Comparison of ENCODE assay signal across 8 mouse cellular contexts in genomic region chr11:101278223-101279192, GRCm38 (mm10). TPM values are rescaled to one million over a fixed set of nuclear protein-coding genes. Genes with fewer than 3 reads are reported as not detected.
A peak's percentile ranks its signal among the peaks of the same experiment; 100 is the strongest.
DNase-seq lines count a peak whose midpoint lies in the region; ATAC-seq lines count a peak whose summit lies in the region.

Cntd1 (plus strand) TSS chr11:101279012.
Coa3 (minus strand) TSS chr11:101279114.

- H3K4me1 ChIP-seq in forebrain, embryonic 16.5 days (replicated peaks; ENCODE audit: control insufficient read depth, insufficient read depth, low read length), result peaks cover 24% of the 10 kb centered on the region
- H3K4me1 ChIP-seq in neural tube, embryonic 15.5 days, result peaks cover 29% of the 10 kb centered on the region

- H3K9ac ChIP-seq in forebrain, embryonic 16.5 days (replicated peaks; ENCODE audit: low read depth, low read length), result peak within 1 kb of the TSS; percentile 81
- H3K9ac ChIP-seq in neural tube, embryonic 15.5 days (replicated peaks), result peak within 1 kb of the TSS; percentile 78

- H3K27ac ChIP-seq in forebrain, embryonic 16.5 days (ENCODE audit: low read length), result no peak within 1 kb of the TSS
- H3K27ac ChIP-seq in neural tube, embryonic 15.5 days (replicated peaks), result peak within 1 kb of the TSS; percentile 82

- no peaks in the 10 kb centered on the region for H3K9me3 ChIP-seq in forebrain, embryonic 16.5 days (ENCODE audit: control insufficient read depth, low read length)
- no peaks in the 10 kb centered on the region for H3K9me3 ChIP-seq in neural tube, embryonic 15.5 days (replicated peaks)

- H3K27me3 ChIP-seq in forebrain, embryonic 16.5 days (replicated peaks; ENCODE audit: control insufficient read depth, insufficient read depth, low read length), result no peaks in the 10 kb centered on the region
- H3K27me3 ChIP-seq in neural tube, embryonic 15.5 days (replicated peaks), result no peaks in the 10 kb centered on the region; the same call in 1 of the 2 replicates

- DNase-seq in MEL-GATA-1-ER (ENCODE audit: extremely low read depth, low read depth), result peak; percentile 93
- peak; percentile 81 to 94 for DNase-seq in cerebellum, adult 18-20 months
- DNase-seq in heart, postnatal 36 days, result peak; percentile 79 to 84
- DNase-seq in layer of hippocampus, adult 18-20 months (ENCODE audit: low spot score in 2 of 2), result peak; percentile 84 to 91
- peak; percentile 89 to 93 for DNase-seq in lung, adult 18-20 months
- DNase-seq in testis, postnatal 10 days (ENCODE audit: low spot score), result peak; percentile 82

- H3K4me3 ChIP-seq in forebrain, embryonic 16.5 days (replicated peaks; ENCODE audit: low read length), result peak within 1 kb of the TSS; percentile 72
- peak within 1 kb of the TSS; percentile 66 for H3K4me3 ChIP-seq in neural tube, embryonic 15.5 days (replicated peaks)

- WGBS in forebrain, embryonic 16.5 days, result 10% methylated on average over 45 of the region's 45 CpGs
- 10% methylated on average over 45 of the region's 45 CpGs for WGBS in neural tube, embryonic 15.5 days

- peak within 1 kb of the TSS; percentile 90 for H3K4me2 ChIP-seq in forebrain, embryonic 16.5 days (ENCODE audit: low read length)
- H3K4me2 ChIP-seq in neural tube, embryonic 15.5 days, result peak within 1 kb of the TSS; percentile 88

- H3K36me3 ChIP-seq in forebrain, embryonic 16.5 days (ENCODE audit: control insufficient read depth, insufficient read depth), result no peaks in the 10 kb centered on the region
- H3K36me3 ChIP-seq in neural tube, embryonic 15.5 days, result no peaks in the 10 kb centered on the region; the same call in 1 of the 2 replicates

- peak; percentile 99 for ATAC-seq in forebrain, embryonic 16.5 days
- ATAC-seq in neural tube, embryonic 15.5 days (ENCODE audit: low FRiP score), result peak; percentile 96

- intact Hi-C loops in heart, postnatal 36 days (cut with DNase I), result no loop called here

RNA-seq across cellular contexts. Expression of gene Cntd1, which starts in this region (rescaled TPM):
- polyA plus RNA-seq in forebrain, embryonic 16.5 days (2015; fragmentation: Nextera tagmentation; extraction: Ambion mirVana), result 0.91 TPM in 2 replicates
- total RNA-seq in heart, postnatal 36 days (2021), result under 1 TPM; 0.11 to 0.35 TPM
- under 1 TPM; 0.30 to 0.47 TPM for total RNA-seq in layer of hippocampus, adult 18-20 months (2021)
- polyA plus RNA-seq in neural tube, embryonic 15.5 days (2015; fragmentation: Nextera tagmentation; extraction: Ambion mirVana), result 0.77 and 0.80 TPM in 2 replicates

RNA-seq across cellular contexts. Expression of gene Coa3, which starts in this region (rescaled TPM):
- 191 and 197 TPM in 2 replicates for polyA plus RNA-seq in forebrain, embryonic 16.5 days (2015; fragmentation: Nextera tagmentation; extraction: Ambion mirVana)
- total RNA-seq in heart, postnatal 36 days (2021), result 10 to 100 TPM; 90.1 to 92.7 TPM
- total RNA-seq in layer of hippocampus, adult 18-20 months (2021), result 100 to 1,000 TPM; 102 to 103 TPM
- polyA plus RNA-seq in neural tube, embryonic 15.5 days (2015; fragmentation: Nextera tagmentation; extraction: Ambion mirVana), result 213 and 237 TPM in 2 replicates
